Mouse (Mus musculus) bone marrow macrophage, adult 2 months (primary cell): ENCODE measurements around the gene Tmem8b. TPM values are rescaled to one million over a fixed set of nuclear protein-coding genes. Genes with fewer than 3 reads are reported as not detected.

Source experiments
- H3K27ac ChIP-seq: 2 replicates; pipeline ENCODE4 v1.5.1; 2012; ENCODE audit warnings: low read depth, low read length; ENCODE audit not compliant: insufficient read depth
- H3K4me1 ChIP-seq: 2 replicates; pipeline ENCODE4 v1.6.1; 2012; ENCODE audit warnings: low read length; ENCODE audit not compliant: control insufficient read depth, insufficient read depth
- H3K4me3 ChIP-seq: 2 replicates; pipeline ENCODE4 v1.5.1; 2012; ENCODE audit warnings: mild to moderate bottlenecking, low read length, moderate library complexity; ENCODE audit not compliant: insufficient read depth
- CTCF ChIP-seq: IDR thresholded peaks from 2 replicates; pipeline ENCODE4 v1.5.1; 2012; ENCODE audit warnings: low read depth, mild to moderate bottlenecking, low read length, moderate library complexity
- POLR2A ChIP-seq: IDR thresholded peaks from 2 replicates; pipeline ENCODE4 v1.6.1; 2012; ENCODE audit warnings: mild to moderate bottlenecking, low read depth, low read length, borderline replicate concordance
- polyA plus RNA-seq: library from polyadenylated mRNA; stranded (reverse); fragments of >200 nt; gene quantifications from 2 replicates; pipeline ENCODE4 v1.2.4, GENCODE M21; 2012; ENCODE audit not compliant: missing spikeins, insufficient read depth, insufficient read length

The Tmem8b gene
- polyA plus RNA-seq = 1.9 and 2.4 TPM in 2 replicates

- H3K4me1 ChIP-seq = peaks cover 9% of the 10 kb centered on the region
- TF ChIP-seq CTCF (no peak; the same call in 1 of the 2 replicates), POLR2A (no peak)
- H3K4me3 ChIP-seq = peak within 1 kb of the TSS; percentile 73
- H3K27ac ChIP-seq = no peak within 1 kb of the TSS
Observed at GRCm38 (mm10) chr4:43668782-43669427, at the start of gene Tmem8b, which contains the start of gene Fam221b. TSS of gene Tmem8b (plus strand) at chr4:43668971. TSS of gene Fam221b (minus strand) at chr4:43669145.

- TF ChIP-seq CTCF (no peak), POLR2A (no peak)
- H3K4me1 ChIP-seq = no peaks in the 10 kb centered on the region
- no peak overlapping the region for H3K4me3 ChIP-seq
- no peak overlapping the region for H3K27ac ChIP-seq
Observed at GRCm38 (mm10) chr4:43620146-43620778, 48.5 kb upstream of the Tmem8b start.

- Histone ChIP-seq H3K4me1 (no peaks in the 10 kb centered on the region), H3K27ac (no peak overlapping the region), H3K4me3 (no peak overlapping the region)
- TF ChIP-seq POLR2A = no peak
- TF ChIP-seq CTCF = no peak
Observed at GRCm38 (mm10) chr4:43629106-43629817, 39.5 kb upstream of the Tmem8b start.

- H3K4me1 ChIP-seq = no peaks in the 10 kb centered on the region
- H3K27ac ChIP-seq = no peak overlapping the region
- H3K4me3 ChIP-seq = no peak overlapping the region
- TF ChIP-seq POLR2A (no peak), CTCF (peak; percentile 67)
Observed at GRCm38 (mm10) chr4:43630030-43630581, 38.7 kb upstream of the Tmem8b start.

- no peak overlapping the region for H3K27ac ChIP-seq
- no peaks in the 10 kb centered on the region for H3K4me1 ChIP-seq
- no peak for TF ChIP-seq CTCF
- TF ChIP-seq POLR2A = no peak
- H3K4me3 ChIP-seq = no peak overlapping the region
Observed at GRCm38 (mm10) chr4:43630671-43631045, 38.1 kb upstream of the Tmem8b start.

- TF ChIP-seq CTCF (no peak), POLR2A (no peak)
- H3K27ac ChIP-seq = no peak within 1 kb of the TSS
- H3K4me3 ChIP-seq = peak within 1 kb of the TSS; percentile 28; the same call in 1 of the 2 replicates
- no peaks in the 10 kb centered on the region for H3K4me1 ChIP-seq
Observed at GRCm38 (mm10) chr4:43631046-43631955, 37.5 kb upstream of the Tmem8b start, which contains the start of gene Npr2. TSS of gene Npr2 (plus strand) at chr4:43631935.

GRCm38 (mm10) chr4:43631956-43632920, 36.5 kb upstream of the Tmem8b start:
- Histone ChIP-seq H3K27ac (no peak overlapping the region), H3K4me1 (no peaks in the 10 kb centered on the region), H3K4me3 (no peak overlapping the region)
- TF ChIP-seq CTCF (no peak), POLR2A (no peak)

- no peak overlapping the region for H3K27ac ChIP-seq
- TF ChIP-seq CTCF (no peak), POLR2A (no peak)
- H3K4me1 ChIP-seq = no peaks in the 10 kb centered on the region
- no peak overlapping the region for H3K4me3 ChIP-seq
Observed at GRCm38 (mm10) chr4:43633296-43633695, 35.5 kb upstream of the Tmem8b start.
